Mouse (Mus musculus): ENCODE results near the gene Kdelr2.

DNA sequence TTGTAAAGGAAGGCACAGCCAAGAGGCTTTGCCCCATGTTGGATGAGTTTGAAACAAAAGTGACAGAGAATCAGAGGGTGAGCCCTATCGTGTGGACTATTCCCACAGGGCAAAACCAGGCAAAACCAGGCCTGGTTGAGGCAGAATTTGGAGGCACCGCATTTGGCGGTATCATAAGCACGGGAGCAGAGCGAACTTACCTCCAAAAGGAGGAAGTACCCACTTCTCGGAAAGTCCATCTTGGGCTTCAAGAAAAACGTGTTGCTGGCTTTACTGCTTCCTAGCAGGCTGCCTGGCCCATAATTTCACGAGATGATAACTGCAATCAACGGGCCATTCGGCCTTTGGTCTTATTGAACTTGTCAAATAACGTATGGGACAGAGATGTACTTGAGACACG, 38.1 kb downstream of the Kdelr2 start:
- TF ChIP-seq CTCF (IDR thresholded peaks at IDR 0.05; ENCODE audit: extremely low read depth, insufficient read length, insufficient replicate concordance, low read depth, low read length) (no peak), POLR2A (IDR thresholded peaks at IDR 0.05; ENCODE audit: low read depth, low read length) (no peak)
